Mouse (Mus musculus) lung, postnatal 10 days (tissue): ENCODE results near the gene Rad51c.
"Not testable (repeated sequence)": the region's sequence is repeated elsewhere in the genome, so short reads cannot be mapped to it uniquely, and the experiment has no call there.

Experiments
- DNase-seq: peaks from one replicate; pipeline ENCODE4 v3.0.0; 2021

Rad51c gene

GRCm38 (mm10) chr11:87404876-87405275 is at the start of gene Rad51c, which contains the start of gene Tex14:
Gene Rad51c, minus strand, starts transcription at chr11:87404954.
Gene Tex14, plus strand, starts transcription at chr11:87405065.
- DNase-seq, result peak; percentile 24

- DNase-seq, result no peak
Measured at GRCm38 (mm10) chr11:87454035-87454690, 49.4 kb upstream of the Rad51c start.

GRCm38 (mm10) chr11:87453216-87454034 is 48.7 kb upstream of the Rad51c start:
- DNase-seq, result peak; percentile 25

- DNase-seq, result not testable (repeated sequence)
Measured at GRCm38 (mm10) chr11:87452779-87453178, 48.0 kb upstream of the Rad51c start.

DNA sequence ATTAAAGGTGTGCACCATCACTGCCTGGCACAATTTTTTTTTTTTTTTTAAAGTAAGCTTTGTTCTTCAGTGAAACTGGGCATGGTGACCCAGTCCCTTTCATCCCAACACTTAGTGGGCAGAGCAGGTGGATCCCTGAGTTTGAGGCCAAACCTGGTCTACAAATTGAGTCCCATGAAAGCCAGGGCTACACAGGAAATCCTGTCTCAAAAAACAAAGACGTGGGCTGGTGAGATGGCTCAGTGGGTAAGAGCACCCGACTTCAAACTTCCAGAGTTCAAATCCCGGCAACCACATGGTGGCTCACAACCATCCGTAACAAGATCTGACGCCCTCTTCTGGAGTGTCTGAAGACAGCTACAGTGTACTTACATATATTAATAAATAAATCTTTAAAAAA is 45.1 kb upstream of the Rad51c start:
- not testable (repeated sequence) for DNase-seq

GRCm38 (mm10) chr11:87449200-87449547 is 44.4 kb upstream of the Rad51c start:
- DNase-seq, result no peak

GRCm38 (mm10) chr11:87448476-87449199 is 43.9 kb upstream of the Rad51c start:
- peak; percentile 55 for DNase-seq

- DNase-seq, result peak; percentile 98
Measured at GRCm38 (mm10) chr11:87448081-87448475, 43.3 kb upstream of the Rad51c start.

DNA sequence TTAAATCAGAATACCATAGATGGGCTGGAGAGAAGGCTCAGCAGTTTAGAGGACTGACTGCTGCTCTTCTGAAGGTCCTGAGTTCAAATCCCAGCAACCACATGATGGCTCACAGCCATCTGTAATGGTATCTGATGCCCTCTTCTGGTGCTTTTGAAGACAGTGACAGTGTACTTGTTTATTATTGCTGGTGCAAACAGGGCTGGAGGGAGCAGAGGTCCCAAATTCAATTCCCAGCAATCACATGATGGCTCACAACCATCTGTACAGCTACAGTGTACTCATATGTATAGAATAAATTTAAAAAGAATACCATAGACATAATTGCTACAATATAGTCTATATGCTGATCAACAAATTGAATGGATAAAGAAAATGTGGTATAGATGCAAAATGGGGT is 42.7 kb upstream of the Rad51c start:
- DNase-seq, result no peak

DNA sequence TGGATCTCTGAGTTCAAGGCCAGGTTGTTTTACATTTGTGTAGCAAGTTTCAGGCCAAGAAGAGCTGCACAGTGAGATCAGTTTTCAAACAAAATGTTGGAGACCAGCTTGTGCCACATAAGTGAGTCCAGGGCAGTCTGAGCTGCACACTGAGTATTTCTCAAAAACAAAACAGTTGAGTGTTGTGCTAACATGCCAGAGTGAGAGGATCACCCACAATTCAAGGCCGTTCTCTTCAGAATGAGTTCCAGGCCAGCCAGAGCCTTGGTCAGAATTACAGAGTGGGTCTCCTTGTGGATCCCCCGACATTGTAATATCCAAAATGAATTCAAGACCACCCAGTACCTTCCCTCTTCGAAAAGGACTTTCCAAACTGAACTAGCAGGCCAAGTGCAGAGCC is 41.4 kb upstream of the Rad51c start:
- DNase-seq, result no peak

DNA sequence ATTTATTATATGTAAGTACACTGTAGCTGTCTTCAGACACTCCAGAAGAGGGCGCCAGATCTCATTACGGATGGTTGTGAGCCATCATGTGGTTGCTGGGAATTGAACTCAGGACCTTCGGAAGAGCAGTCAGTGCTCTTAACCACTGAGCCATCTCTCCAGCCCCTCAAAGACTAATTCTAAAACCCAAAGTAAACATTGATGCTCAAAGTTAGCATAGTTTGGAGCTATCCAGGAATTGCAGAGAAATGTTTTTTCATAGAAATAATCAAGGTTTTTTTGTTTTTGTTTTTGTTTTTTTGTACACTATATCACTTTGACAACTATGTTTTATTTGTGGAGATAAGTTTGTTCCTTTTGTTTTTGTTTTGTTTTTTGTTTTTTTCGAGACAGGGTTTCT is 40.8 kb upstream of the Rad51c start:
- DNase-seq, result not testable (repeated sequence)

GRCm38 (mm10) chr11:87444735-87445428 is 40.1 kb upstream of the Rad51c start:
- DNase-seq, result no peak

GRCm38 (mm10) chr11:87444056-87444455 is 39.3 kb upstream of the Rad51c start:
- not testable (repeated sequence) for DNase-seq

DNA sequence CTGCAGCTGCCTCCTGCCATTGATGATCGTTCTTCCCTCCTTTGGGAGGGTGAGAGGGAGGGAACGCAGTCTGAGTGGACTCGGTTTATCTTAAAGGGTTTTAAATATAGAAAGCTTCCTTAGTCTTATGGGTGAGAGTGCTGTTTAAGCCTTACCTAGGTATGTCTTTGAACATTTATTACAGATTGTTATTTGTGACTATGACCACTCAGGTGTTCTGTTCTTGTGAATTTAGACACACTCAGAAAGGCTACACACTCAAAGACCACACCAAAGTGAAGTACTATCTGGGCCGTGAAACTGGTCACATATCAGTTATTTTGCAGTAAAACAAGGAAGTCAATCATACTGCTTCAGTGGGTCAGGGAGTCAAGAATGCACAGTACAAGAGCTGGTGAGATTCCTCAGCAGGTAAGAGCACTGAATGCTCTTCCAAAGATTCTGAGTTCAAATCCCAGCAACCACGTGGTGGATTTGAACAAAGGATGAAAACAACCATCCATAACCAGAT is 38.7 kb upstream of the Rad51c start:
- peak; percentile 76 for DNase-seq

DNA sequence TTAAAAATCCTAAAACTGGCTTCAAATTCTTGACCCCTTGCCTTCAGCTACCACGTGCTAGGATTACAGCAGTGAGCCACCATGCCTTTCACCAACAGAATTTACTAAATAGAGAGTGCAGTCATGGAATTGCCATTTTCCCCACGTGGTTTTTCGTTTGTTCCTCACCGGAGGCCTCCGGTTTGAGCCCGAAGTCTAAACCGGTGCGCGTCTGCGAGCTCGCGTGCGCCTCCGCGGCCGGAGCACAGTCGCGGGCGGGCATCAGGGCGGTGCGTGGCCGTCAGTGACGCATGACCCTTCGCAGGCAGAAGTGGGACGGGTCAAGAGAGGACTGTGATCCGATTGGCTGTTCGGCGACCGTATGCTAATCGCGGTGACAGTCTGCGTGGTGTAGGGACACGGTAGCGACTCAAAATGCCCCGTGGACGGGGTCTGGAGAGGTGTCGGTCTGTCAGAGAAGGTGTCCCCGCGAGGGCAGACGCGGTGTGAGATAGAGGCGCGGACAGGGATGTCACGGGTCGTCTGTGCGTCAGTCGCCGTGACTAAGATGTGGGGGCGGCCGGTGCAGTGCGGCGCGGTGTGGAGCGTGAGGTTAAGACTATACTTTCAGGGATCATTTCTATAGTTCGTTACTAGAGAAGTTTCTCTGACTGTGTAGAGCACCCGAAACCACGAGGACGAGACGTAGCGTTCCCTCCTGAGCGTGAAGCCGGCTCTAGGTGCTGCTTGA is 38.1 kb upstream of the Rad51c start:
- peak; percentile 88 for DNase-seq

- no peak for DNase-seq
Measured at GRCm38 (mm10) chr11:87439796-87440420, 35.2 kb upstream of the Rad51c start.

DNA sequence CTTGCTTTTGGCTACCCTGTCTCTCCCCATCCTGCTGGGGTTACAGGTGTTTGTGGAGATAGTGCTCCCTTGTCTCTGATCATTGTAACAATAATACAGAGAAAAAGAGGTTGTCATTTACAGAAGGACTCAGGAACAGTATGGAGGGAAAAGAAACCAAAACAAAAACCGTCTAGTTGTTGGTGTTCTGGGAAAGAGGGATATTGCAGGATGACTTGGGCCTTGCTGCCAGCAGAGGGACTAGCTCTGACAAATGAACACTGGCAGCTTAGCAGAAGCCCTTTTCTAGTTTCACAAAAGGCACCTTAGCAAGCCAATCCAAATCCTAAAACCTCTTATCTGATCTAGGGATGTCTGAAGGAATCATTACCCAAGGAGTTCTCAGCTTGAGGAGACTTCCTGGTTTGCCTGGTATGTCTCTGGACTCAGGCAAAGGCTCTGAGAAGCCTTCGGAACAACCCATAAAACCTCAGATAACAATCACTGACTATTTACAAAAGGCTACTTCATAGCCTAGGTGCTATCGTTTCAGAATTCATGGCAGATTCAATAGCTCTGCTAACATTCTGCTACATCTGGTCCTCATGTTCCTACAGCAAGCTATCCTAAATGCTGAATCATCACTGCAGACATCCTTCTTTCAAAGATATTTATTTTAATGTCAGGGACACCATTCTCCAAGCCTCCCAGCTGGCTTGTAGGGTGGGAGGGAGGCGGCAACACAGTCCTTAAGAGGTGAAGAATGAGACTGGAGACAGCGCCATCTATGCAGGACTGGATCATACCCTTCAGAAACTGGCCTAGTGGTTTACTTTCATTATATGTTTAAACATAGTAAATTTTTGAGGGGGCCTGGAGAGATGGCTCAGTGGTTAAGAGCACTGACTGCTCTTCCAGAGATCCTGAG is 31.8 kb upstream of the Rad51c start:
- no peak for DNase-seq

- DNase-seq, result not testable (repeated sequence)
Measured at GRCm38 (mm10) chr11:87435107-87435506, 30.4 kb upstream of the Rad51c start.

- DNase-seq, result no peak
Measured at GRCm38 (mm10) chr11:87432933-87433669, 28.3 kb upstream of the Rad51c start.

- no peak for DNase-seq
Measured at GRCm38 (mm10) chr11:87432447-87432846, 27.7 kb upstream of the Rad51c start.
